Mouse (Mus musculus) urinary bladder, postnatal 4 days (tissue): ENCODE results near the gene Gm49405.
"Not testable (repeated sequence)": the region's sequence is repeated elsewhere in the genome, so short reads cannot be mapped to it uniquely, and the experiment has no call there.

ENCODE experiments used
- DNase-seq, 2 experiments: peaks; one replicate each; pipeline ENCODE4 v3.0.0; 2021 to 2022; ENCODE audit warnings: low spot score in 2 of 2

The Gm49405 gene

GRCm38 (mm10) chr19:4000119-4000900 is at the start of gene Gm49405, which contains the start of gene Nudt8:
Gm49405 (plus strand) TSS chr19:4000626.
Nudt8 (plus strand) TSS chr19:4000580.
- DNase-seq: peak; percentile 92 to 96

GRCm38 (mm10) chr19:3951461-3951860 is 49.0 kb upstream of the Gm49405 start:
- no peak for DNase-seq

- DNase-seq: no peak
These were observed 48.3 kb upstream of the Gm49405 start for GRCm38 (mm10) chr19:3952099-3952498.

GRCm38 (mm10) chr19:3955033-3955432 is 45.4 kb upstream of the Gm49405 start:
- DNase-seq: no peak

GRCm38 (mm10) chr19:3955804-3956203 is 44.6 kb upstream of the Gm49405 start:
- DNase-seq: no peak

- DNase-seq: not testable (repeated sequence)
These were observed 43.0 kb upstream of the Gm49405 start for GRCm38 (mm10) chr19:3957296-3958036.

GRCm38 (mm10) chr19:3958470-3958869 is 42.0 kb upstream of the Gm49405 start, which contains the start of gene Aldh3b3:
Aldh3b3 (plus strand) TSS chr19:3958645.
- no peak for DNase-seq

- no peak for DNase-seq
These were observed 41.4 kb upstream of the Gm49405 start for GRCm38 (mm10) chr19:3959030-3959429.

- DNase-seq: no peak
These were observed 40.2 kb upstream of the Gm49405 start for GRCm38 (mm10) chr19:3960211-3960610.

GRCm38 (mm10) chr19:3961805-3962204 is 38.6 kb upstream of the Gm49405 start:
- not testable (repeated sequence) for DNase-seq

GRCm38 (mm10) chr19:3962469-3962868 is 38.0 kb upstream of the Gm49405 start:
- DNase-seq: no peak

GRCm38 (mm10) chr19:3964030-3964429 is 36.4 kb upstream of the Gm49405 start:
- no peak for DNase-seq

GRCm38 (mm10) chr19:3966330-3967075 is 33.9 kb upstream of the Gm49405 start:
- no peak for DNase-seq

- no peak for DNase-seq
These were observed 33.2 kb upstream of the Gm49405 start for GRCm38 (mm10) chr19:3967258-3967657.

GRCm38 (mm10) chr19:3972229-3972628 is 28.2 kb upstream of the Gm49405 start, which contains the start of gene Aldh3b2:
Aldh3b2 (plus strand) TSS chr19:3972328.
- DNase-seq: peak in 1 of 2 experiments; percentile 44

GRCm38 (mm10) chr19:3974608-3975007 is 25.8 kb upstream of the Gm49405 start:
- not testable (repeated sequence) for DNase-seq

GRCm38 (mm10) chr19:3975866-3976265 is 24.6 kb upstream of the Gm49405 start:
- DNase-seq: no peak

GRCm38 (mm10) chr19:3980309-3980708 is 20.1 kb upstream of the Gm49405 start:
- peak; percentile 55 to 78 for DNase-seq

GRCm38 (mm10) chr19:3980917-3981316 is 19.5 kb upstream of the Gm49405 start:
- no peak for DNase-seq

GRCm38 (mm10) chr19:3983527-3984200 is 16.8 kb upstream of the Gm49405 start:
- DNase-seq: no peak

- DNase-seq: no peak
These were observed 15.2 kb upstream of the Gm49405 start for GRCm38 (mm10) chr19:3985261-3985681.
